Mouse (Mus musculus) cerebellum, adult (tissue): ENCODE results near the gene Ephb6.
"Not testable (repeated sequence)": the region's sequence is repeated elsewhere in the genome, so short reads cannot be mapped to it uniquely, and the experiment has no call there.

Experiments
- ATAC-seq: cut with Nextera tagmentation; 2 replicates; pipeline ENCODE4 v1.9.2; 2017; ENCODE audit warnings: mild to moderate bottlenecking, moderate library complexity, mixed read lengths; ENCODE audit not compliant: insufficient number of reproducible peaks, low FRiP score, low TSS enrichment

Ephb6 gene

DNA sequence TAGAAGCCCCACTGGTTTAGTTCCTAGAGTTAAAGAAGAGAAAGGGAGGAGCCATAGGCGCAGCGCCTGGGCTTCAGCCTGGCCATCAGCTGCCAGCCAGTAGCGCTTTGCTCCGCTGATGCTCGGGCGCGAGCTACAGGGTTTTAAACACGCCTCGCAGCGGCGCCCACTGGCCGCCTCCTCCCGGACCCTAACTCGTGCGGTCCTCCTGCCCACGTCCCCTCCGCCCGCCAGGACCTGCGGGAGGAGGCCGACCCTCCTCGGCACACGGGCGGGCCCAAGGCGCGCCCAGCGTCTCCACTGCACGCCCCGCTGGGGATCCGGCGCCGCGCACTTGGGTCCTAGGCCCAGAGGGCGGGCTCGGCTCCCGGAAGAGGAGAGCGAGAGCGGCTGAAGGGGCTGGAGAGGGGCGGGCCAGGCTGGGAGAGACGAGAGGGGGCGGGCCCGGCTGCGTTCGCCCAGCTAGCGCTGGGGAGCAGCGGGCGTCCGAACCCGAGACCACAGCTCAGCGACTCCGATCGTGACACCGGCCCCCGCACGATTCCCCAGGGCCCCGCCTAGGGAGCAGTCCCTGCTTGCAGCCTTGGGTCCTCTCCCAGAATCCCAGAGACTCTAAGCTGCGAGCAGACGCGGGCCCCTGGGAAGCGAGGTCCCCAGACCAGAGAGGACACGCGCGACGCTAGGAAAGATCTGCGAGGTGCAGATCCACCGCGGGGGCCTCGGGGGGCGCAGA is at the start of gene Ephb6:
Gene Ephb6, plus strand, starts transcription at position 422 of the 733 bp plus-strand sequence.
- peak; percentile 72 for ATAC-seq

DNA sequence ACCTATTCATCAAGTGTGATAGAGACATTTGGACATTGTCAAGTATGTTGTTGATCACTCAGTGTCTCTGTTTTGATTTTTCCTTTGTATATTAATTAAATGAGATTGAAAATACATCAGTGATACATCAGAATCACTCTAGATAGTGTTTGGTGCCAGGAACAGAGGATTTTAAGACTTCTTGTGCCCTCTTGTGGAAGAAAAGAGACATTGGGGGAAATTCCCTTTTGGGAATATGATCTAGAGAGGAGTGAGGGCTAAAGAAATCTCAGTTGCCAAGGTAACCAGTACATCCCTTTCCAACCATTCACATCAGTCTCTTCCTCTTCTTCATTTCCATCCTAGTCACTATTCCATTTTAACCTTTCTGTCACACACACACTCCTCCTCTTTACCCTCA is 48.9 kb upstream of the Ephb6 start:
- no peak for ATAC-seq

DNA sequence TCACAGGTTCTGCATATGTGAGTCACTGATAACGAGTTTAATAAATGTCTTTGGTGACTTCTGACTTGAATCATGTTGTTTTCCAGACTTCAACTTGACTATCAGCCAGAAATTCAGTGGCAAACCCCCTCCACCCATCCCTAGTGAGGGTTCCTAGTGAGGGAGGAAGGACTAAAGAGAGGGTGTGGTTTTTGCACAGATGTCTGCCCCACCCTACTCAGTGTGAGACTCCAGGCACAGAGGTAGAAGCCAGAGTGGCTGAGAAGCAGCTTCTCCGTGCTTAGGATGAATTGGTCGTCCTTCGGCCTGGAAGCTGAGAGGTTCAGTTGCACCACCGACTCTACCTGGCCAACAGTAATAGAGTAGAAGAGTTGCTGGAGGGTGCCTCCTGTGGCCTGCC is 47.8 kb upstream of the Ephb6 start:
- no peak for ATAC-seq

DNA sequence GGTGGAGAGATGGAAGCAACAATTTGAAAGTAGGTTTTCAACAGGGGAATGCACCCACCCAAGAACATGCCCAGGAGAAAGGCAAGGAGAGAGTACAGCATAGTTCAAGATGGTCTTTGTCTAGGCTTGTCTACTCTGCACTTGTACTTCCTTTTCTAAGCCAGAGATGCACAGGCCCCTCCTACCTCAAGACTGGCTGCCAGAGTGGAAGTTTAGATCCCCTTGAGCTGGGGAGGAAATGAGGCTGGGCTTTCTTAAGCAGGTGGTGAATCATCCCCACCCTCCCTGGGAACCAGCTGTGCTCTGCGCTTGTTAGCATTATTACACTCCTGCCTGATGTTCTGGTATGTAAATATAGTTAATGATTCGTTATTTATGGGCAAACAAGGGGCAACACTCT is 47.0 kb upstream of the Ephb6 start:
- no peak for ATAC-seq

DNA sequence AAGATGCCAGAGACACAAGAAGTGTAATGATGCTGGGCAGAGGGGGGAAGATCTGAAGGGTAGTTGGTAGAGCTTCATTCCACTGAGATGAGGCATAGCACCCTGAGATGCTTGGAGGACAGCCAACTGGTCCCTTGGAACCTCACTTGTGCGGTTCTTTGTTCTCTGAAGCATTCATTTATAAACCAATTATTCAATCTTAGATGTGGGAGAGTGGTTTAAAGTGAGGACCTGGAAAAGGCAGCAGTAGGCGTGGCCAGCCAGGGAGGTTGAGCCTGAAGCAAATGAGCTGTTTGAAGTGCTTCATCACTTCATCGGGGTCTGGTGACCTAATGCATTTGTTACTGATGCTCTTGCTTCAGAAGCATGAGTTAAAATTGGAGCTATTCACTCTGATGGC is 46.0 kb upstream of the Ephb6 start:
- no peak for ATAC-seq

DNA sequence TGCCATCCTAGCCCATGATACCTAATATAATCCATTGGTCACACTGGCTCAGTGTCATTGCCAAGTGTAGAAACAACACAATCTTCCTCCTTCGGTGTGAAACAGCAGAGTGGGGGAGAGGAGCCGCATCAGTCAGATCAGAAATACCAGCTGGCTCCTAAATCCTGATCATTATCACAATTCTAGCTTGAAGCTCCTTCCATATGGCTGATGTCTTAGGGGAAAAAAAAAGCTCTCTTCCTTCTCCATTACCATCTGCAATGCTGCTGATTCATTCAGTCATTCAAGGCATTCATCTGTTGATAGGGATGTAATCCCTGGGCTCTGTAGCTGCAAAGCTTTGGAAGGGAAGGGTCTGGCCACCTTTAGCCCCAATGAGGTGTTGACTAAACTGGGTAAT is 45.0 kb upstream of the Ephb6 start:
- no peak for ATAC-seq

DNA sequence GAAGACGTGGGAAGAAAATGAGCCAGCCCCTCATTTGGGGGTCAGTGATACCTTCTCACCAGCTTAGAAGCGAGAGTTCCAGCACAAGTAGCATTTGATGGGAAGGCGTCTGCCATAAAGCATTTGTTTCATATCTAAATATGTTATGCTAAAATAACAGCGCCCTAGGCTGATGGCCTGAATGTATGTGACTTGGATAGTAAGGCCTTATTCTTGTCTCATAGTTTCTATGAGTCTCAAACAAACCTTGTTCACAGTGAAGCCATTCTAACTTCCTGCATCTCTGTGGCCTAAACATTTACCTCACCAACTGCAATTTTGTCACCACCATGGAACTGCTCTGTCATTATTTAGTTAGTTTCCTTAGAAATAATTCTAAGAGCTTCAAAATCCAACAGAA is 42.7 kb upstream of the Ephb6 start:
- ATAC-seq, result no peak

DNA sequence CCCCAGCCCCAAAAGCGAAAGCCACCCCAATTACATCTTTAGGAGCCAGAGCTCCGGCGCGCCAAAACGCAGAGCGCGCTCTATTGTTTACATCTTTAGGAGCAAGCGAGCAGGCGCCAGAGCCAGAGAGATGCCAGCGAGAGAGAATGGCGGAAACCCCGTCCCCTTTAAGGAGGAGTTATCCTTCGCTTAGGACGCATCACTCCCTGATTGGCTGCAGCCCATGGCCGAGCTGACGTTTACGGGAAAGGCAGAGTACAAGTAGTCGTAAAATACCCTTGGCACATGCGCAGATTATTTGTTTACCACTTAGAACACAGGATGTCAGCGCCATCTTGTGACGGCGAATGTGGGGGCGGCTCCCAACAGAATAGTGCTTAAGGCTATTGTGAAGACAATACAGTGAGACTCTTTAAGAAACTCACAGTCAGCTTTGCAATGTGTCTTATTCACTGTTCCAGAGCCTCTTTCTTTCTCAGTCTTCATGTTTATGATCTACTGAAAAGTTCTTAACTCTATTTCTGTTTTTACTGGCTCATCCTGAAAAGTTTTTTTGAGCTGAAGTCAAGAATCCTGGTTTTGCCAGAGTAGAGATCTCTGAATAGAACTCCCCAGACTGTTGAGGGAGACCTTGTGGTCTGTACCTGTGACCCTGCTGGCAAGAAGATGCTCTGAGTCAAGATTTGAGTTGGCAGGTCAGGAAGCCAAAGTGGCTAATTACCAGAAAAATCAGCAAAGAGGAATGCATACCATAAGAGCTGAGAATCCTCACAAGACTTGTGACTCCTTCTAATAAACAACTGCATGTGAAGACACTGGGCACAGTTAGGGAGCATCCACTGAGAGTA is 42.0 kb upstream of the Ephb6 start:
- not testable (repeated sequence) for ATAC-seq

DNA sequence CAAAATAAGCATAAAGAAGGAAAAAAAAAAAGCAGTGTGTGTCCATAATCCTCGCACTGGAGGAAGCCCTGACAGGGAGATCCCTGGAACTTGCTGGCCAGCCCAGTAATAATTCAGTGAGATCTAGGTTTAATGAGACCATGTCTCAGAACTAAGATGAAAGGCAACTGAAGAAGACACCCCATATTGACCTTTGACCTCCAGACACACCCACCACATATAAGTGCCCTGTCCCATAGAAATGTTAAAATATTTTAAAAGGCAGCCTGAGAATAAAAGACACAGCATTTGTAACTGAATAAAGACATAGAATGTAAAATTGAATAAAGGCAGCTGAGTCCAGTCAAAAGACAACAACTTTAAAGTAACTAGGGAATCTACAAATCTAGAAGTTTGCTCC is 40.0 kb upstream of the Ephb6 start:
- no peak for ATAC-seq

DNA sequence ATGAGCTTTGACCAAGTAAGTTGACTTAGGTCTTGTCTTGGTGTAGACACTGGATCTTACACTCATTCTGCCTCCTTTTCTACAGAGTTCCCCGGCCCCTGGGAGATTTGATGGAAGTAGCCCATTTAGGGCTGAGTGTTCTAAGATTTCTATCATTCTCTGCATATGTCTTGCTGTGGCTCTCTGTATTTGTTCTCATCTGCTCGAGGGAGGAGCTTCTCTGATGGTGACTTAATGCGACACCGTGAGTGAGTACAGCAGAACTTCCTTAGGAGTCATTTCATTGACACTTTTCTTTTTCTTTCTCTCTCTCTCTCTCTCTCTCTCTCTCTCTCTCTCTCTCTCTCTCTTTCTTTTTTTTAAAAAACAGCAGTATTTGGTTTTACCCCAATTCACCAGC is 38.3 kb upstream of the Ephb6 start:
- ATAC-seq, result no peak

DNA sequence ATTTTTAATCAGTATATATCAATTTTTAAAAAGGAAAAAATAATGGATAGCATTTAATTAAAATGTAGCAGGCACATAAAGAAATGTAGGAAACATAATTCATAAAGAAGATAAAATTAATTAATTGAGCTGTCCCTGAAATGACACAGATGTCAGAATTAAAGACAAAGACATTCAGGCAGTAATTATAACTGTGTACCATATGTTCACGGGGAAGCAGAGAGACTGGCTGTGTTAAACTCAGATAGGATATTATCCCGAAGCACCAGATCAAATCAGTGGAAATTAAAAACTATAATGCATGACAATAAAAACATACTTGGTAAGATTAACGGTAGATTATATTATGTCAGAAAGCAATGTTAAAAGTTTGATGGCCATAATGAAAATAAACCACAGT is 36.2 kb upstream of the Ephb6 start:
- no peak for ATAC-seq

DNA sequence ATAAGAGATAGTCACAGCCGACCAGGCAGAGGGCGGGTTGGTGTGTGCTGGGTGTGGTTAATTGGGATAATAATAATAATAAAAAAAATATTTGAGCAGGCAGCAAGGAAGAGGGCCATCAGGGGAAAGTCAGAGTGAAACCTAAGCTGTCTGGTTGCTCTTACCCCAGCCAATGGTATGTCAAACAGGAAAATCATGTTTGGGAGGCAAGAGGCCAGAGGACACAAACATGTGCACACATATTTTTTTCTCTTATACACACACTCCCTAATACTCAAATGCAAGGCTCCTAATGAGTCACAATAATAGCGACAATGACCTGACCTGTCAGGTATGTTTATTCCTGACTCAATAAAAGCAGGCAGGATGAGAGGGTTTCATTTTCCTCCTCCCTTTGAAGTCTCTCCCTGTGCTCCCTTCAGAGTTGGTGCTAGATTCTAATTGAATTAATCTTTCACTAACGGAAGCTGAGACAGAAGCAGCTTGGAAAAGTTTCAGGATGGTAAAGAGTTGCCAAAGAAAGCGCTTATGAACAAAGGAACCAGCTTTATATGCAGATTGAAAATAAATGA is 28.7 kb upstream of the Ephb6 start:
- ATAC-seq, result no peak

DNA sequence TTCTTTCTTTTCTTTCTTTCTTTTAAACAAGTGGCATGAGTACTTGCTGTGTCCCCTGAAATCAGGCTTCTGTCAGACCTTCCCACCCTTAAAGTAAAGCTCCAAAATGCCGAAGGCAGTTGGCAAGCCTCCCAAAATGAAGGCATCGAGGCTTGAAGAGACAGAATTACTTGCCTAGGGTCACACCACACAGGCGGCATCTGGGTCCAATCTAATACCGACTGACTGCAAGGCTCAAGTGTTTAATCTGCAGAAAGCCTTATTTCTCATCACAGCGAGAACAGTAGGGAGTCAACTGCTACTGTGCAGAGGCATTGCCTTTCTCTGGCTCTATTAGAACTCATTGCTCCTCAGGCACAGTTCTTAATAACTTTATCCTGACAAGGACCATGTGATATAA is 28.0 kb upstream of the Ephb6 start:
- no peak for ATAC-seq

DNA sequence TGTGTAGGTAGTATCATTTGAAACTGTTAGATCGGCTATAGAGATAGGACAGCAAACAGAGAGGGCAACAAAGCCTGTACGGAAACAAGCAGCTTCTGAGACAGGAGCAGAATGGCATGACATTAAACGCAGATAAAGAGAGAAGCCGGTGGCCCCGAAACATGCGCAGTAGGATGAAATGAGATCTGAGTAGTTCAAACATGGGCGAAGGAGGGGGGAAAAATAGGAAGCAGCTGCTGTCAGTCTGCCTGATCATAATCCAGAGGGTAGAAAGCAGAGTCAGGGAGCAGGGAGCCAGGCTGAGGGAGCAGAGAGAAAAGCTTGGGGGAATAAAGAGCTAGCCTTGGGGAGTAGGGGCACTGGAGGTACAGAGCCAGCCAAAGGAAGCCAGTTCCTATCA is 24.0 kb upstream of the Ephb6 start:
- no peak for ATAC-seq

DNA sequence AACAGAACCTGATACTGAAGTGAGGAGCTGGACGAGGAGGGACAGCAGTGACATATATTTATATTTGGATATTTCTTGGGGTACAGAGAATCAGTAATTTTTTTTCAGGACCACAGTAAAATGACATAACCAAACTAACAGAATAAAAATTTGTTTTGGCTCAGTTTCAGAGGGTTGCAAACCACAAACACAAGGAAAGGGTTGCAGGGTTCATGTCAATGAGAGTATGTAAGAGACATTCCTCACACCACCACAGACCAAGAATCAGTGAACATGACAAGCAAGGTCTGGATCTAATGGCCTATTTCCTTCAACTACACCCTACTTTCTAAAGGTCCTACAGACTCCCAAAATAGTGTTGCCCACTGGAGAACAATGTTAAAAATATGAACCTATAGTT is 23.1 kb upstream of the Ephb6 start:
- ATAC-seq, result no peak

DNA sequence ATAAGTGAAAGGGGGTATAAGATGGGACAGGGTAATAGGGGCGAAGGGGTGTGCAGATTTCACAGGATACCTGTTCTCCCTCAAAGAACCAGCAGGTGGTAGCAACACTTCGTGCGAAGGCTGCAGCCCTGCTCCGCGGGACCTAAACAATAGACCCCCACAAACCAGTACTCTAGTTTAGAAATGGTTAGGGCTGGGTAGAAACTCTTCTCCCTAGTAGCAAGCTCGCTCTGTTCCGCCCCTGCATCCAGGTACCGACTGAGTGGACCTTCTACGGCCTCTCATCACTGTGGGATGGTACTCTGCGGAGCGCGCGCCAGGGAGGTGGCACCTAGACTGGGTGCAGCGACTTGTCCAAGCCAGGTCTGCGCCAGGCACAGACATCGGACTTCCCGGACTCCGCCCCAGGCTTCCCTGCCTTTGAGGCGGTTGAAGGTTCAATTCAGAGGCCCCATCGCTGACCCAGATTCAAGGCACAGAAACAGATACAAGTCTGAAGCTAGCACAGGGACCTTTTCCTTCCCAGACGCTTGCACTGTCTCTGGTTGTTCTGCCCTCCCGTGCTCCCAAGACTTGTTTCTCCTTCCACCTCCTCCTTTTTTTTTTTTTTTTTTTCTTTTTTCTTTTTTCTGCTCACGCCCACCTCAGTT is 756 bp upstream of the Ephb6 start:
- ATAC-seq, result 0 out of 2 replicates have a peak, but pooled peaks have one; percentile 27

DNA sequence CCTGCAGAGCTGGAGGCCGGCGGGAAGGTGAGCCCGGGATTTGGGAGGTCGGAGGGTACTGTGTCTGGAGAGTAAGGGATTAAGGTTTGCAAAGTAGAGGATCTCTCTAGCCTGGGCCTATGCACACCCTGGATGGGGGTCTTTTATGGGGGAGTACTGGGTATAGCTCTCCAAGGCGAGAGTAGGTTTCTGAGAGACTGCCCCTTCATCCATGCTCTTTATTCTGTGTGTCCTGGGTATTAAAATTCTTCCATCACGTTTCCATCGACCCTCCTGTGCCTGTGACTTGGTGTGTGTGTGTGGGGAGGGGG is 467 bp downstream of the Ephb6 start:
- no peak for ATAC-seq

DNA sequence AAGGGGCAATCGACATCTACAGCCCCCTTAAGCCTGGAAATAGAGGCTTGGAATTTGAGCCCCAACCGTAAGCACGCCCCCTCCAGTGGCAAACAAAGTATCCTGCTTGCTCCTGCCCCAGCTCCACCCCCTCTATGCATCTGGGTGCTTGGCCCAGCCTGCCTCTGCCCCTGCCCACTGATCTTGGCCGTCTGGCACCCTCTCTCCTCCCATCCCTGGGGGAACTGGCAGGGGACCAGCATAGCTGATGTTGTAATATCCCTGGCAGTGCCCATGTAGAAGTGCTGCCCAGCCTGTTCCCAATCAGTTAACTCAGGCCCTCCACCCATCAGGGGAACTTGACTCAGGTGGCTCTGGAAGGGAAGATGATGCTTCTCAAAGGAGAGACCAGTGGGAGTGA is 932 bp downstream of the Ephb6 start:
- ATAC-seq, result 0 out of 2 replicates have a peak, but pooled peaks have one; percentile 4

DNA sequence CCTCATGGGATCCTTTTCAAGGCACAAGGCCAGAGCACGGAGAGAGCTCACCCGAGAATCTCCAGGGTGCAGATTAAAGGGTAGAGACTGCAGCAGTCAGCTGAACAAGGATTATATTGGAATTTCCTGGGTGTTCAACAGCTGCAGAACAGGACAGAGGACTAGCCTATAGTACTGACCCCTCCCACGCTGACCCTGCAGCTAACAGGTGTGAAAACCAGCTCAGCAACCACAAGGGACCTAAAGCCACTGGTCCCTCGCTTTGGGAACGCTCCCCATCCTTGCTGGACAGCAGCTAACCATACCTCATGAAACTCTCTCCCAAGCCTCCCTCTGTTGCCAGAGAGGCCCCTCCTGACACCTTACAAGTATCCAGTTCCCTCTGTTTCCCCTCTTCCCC is 2.4 kb downstream of the Ephb6 start:
- no peak for ATAC-seq

DNA sequence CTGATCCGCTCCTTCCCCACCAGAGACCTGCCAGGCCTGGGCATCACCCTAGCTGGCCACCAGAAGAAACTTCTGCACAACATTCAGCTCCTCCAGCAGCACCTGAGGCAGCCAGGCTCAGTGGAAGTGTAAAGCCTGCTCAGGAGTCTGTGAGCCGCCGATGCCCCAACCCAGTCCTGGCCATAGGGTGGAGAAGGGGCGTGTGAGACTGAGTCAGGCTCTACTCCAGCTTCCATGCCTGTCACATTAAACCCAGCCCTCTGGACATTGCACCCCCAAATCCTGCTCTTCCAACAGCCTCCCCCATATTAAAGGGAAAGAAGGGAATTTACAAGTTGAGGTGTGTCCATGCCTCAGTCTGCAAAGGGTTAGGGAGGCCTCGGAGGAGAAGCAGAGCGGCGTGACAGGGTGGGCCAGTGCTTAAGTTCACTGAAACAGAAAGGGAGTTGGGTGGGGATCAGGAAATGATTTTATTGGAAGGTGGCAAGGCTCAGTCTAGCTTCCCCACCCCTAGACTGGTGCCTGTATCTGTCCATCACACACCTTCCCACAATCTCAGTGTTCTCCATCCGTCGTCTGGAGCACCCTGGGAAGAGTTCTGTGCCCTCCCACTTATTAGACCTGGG is 15.0 kb downstream of the Ephb6 start:
- no peak for ATAC-seq
